Mouse (Mus musculus): ENCODE results near the gene Sphk2. TPM values are rescaled to one million over a fixed set of nuclear protein-coding genes. Genes with fewer than 3 reads are reported as not detected.

The Sphk2 gene
- polyA plus RNA-seq, 1 experiment: 88.1 TPM

GRCm38 (mm10) chr7:45660746-45661478 is 56.9 kb downstream of the Sphk2 start:
- TF ChIP-seq POLR2A (IDR thresholded peaks at IDR 0.05; ENCODE audit: control insufficient read depth, extremely low read depth, insufficient read depth, low read length, poor library complexity): no peak
- no peak for TF ChIP-seq CTCF (IDR thresholded peaks at IDR 0.05; ENCODE audit: borderline replicate concordance, control insufficient read depth, extremely low read depth, insufficient read depth, low read length, poor library complexity)
- no peak for DNase-seq
- H3K27me3 ChIP-seq (ENCODE audit: control insufficient read depth, insufficient read depth, low read length): no peaks in the 10 kb centered on the region
- H3K27ac ChIP-seq (ENCODE audit: control insufficient read depth, insufficient read depth, low read length): no peak overlapping the region
- no peaks in the 10 kb centered on the region for H3K36me3 ChIP-seq (ENCODE audit: control insufficient read depth, insufficient read depth, low read length)
- no peaks in the 10 kb centered on the region for H3K4me1 ChIP-seq (replicated peaks; ENCODE audit: control insufficient read depth, insufficient read depth, low read length)
- 65% methylated on average over 11 of the region's 11 CpGs for WGBS
- H3K4me3 ChIP-seq (ENCODE audit: control insufficient read depth, insufficient read depth, low read length): no peak overlapping the region

Other genes with a start within 250 kb of the Sphk2 start
- 2.5 and 3.0 TPM in 2 replicates for gene Tulp2, start 236.1 kb downstream of the Sphk2 start, polyA plus RNA-seq (2012; rRNA removed)
- gene Gm45808, start 231.2 kb downstream of the Sphk2 start, polyA plus RNA-seq (2012; rRNA removed): not detected in 2 replicates
- gene Dhdh, start 229.2 kb downstream of the Sphk2 start, polyA plus RNA-seq (2012; rRNA removed): 2.3 and 2.4 TPM in 2 replicates
- gene Nucb1, start 207.6 kb downstream of the Sphk2 start, polyA plus RNA-seq (2012; rRNA removed): 204 and 216 TPM in 2 replicates
- 27.6 and 35.3 TPM in 2 replicates for gene Ppp1r15a, start 191.7 kb downstream of the Sphk2 start, polyA plus RNA-seq (2012; rRNA removed)
- gene Plekha4, start 191.7 kb downstream of the Sphk2 start, polyA plus RNA-seq (2012; rRNA removed): 9.7 and 12.3 TPM in 2 replicates
- gene Hsd17b14, start 163.1 kb downstream of the Sphk2 start, polyA plus RNA-seq (2012; rRNA removed): 2.2 and 2.6 TPM in 2 replicates
- gene Bcat2, start 147.8 kb downstream of the Sphk2 start, polyA plus RNA-seq (2012; rRNA removed): 140 and 173 TPM in 2 replicates
- 18.9 and 19.2 TPM in 2 replicates for gene Fgf21, start 102.5 kb downstream of the Sphk2 start, polyA plus RNA-seq (2012; rRNA removed)
- gene Fut1, start 100.7 kb downstream of the Sphk2 start, polyA plus RNA-seq (2012; rRNA removed): 4.7 and 5.9 TPM in 2 replicates
- gene Izumo1, start 96.2 kb downstream of the Sphk2 start, polyA plus RNA-seq (2012; rRNA removed): 0.45 and 0.75 TPM in 2 replicates
- gene Rasip1, start 90.5 kb downstream of the Sphk2 start, polyA plus RNA-seq (2012; rRNA removed): 6.3 and 8.6 TPM in 2 replicates
- 3.9 and 4.4 TPM in 2 replicates for gene Mamstr, start 78.0 kb downstream of the Sphk2 start, polyA plus RNA-seq (2012; rRNA removed)
- gene Fut2, start 51.6 kb downstream of the Sphk2 start, polyA plus RNA-seq (2012; rRNA removed): 1.3 and 1.9 TPM in 2 replicates
- gene Ntn5, start 34.0 kb downstream of the Sphk2 start, polyA plus RNA-seq (2012; rRNA removed): 3.9 and 4.2 TPM in 2 replicates
- 1.6 and 1.9 TPM in 2 replicates for gene Sec1, start 23.6 kb downstream of the Sphk2 start, polyA plus RNA-seq (2012; rRNA removed)
- 2.2 and 2.7 TPM in 2 replicates for gene Car11, start 18.2 kb downstream of the Sphk2 start, polyA plus RNA-seq (2012; rRNA removed)
- gene Dbp, start 12.9 kb downstream of the Sphk2 start, polyA plus RNA-seq (2012; rRNA removed): 28.2 and 31.3 TPM in 2 replicates
- 2,384 and 2,707 TPM in 2 replicates for gene Rpl18, start 2.5 kb downstream of the Sphk2 start, polyA plus RNA-seq (2012; rRNA removed)
- 1.5 and 1.7 TPM in 2 replicates for gene Fam83e, start 3.2 kb upstream of the Sphk2 start, polyA plus RNA-seq (2012; rRNA removed)
- not detected in 2 replicates for gene Spaca4, start 7.8 kb upstream of the Sphk2 start, polyA plus RNA-seq (2012; rRNA removed)
- gene Lmtk3, start 65.7 kb upstream of the Sphk2 start, polyA plus RNA-seq (2012; rRNA removed): 0.84 and 1.2 TPM in 2 replicates
- 3.8 and 3.9 TPM in 2 replicates for gene Sult2b1, start 66.7 kb upstream of the Sphk2 start, polyA plus RNA-seq (2012; rRNA removed)
- gene Cyth2, start 96.6 kb upstream of the Sphk2 start, polyA plus RNA-seq (2012; rRNA removed): 65.8 and 71.5 TPM in 2 replicates
- gene Kcnj14, start 106.8 kb upstream of the Sphk2 start, polyA plus RNA-seq (2012; rRNA removed): 0.36 and 1.3 TPM in 2 replicates
- 22.4 and 27.7 TPM in 2 replicates for gene Grwd1, start 112.9 kb upstream of the Sphk2 start, polyA plus RNA-seq (2012; rRNA removed)
- 199 and 226 TPM in 2 replicates for gene Kdelr1, start 154.8 kb upstream of the Sphk2 start, polyA plus RNA-seq (2012; rRNA removed)
- gene Grin2d, start 160.4 kb upstream of the Sphk2 start, polyA plus RNA-seq (2012; rRNA removed): 1.1 and 1.4 TPM in 2 replicates
- gene Syngr4, start 178.7 kb upstream of the Sphk2 start, polyA plus RNA-seq (2012; rRNA removed): 2.7 and 2.9 TPM in 2 replicates
- gene Tmem143, start 178.9 kb upstream of the Sphk2 start, polyA plus RNA-seq (2012; rRNA removed): 50.6 and 52.5 TPM in 2 replicates
- gene Emp3, start 203.4 kb upstream of the Sphk2 start, polyA plus RNA-seq (2012; rRNA removed): 361 and 365 TPM in 2 replicates
- 3.3 and 3.7 TPM in 2 replicates for gene Ccdc114, start 206.1 kb upstream of the Sphk2 start, polyA plus RNA-seq (2012; rRNA removed)

Measured in thymus, adult 2 months (tissue).